Mouse (Mus musculus) thymus, adult 18-20 months (tissue): Measurements from ENCODE around the gene Olfr672.
"Not testable (repeated sequence)": the region's sequence is repeated elsewhere in the genome, so short reads cannot be mapped to it uniquely, and the experiment has no call there.

Experiments
- DNase-seq, 2 experiments: peaks; one replicate each; pipeline ENCODE4 v3.0.0; 2022; ENCODE audit warnings: mixed read lengths in 2 of 2

Gene Olfr672

GRCm38 (mm10) chr7:105001929-105002328 is at the start of gene Olfr672:
Gene Olfr672, minus strand, starts transcription at chr7:105002029.
- no peak for DNase-seq

GRCm38 (mm10) chr7:105033836-105034235 is 32.0 kb upstream of the Olfr672 start:
- DNase-seq: not testable (repeated sequence)

- no peak for DNase-seq
Measured at GRCm38 (mm10) chr7:105032398-105032797, 30.6 kb upstream of the Olfr672 start, which contains the start of gene Olfr676. Gene Olfr676, plus strand, starts transcription at chr7:105032698.

GRCm38 (mm10) chr7:105028360-105028759 is 26.5 kb upstream of the Olfr672 start, which contains the start of gene Olfr675:
Gene Olfr675, minus strand, starts transcription at chr7:105028460.
- DNase-seq: no peak

GRCm38 (mm10) chr7:105022530-105022929 is 20.7 kb upstream of the Olfr672 start:
- no peak for DNase-seq

GRCm38 (mm10) chr7:104979026-104979425 is 22.8 kb downstream of the Olfr672 start, which contains the start of gene Olfr671:
Gene Olfr671, minus strand, starts transcription at chr7:104979126.
- DNase-seq: no peak

GRCm38 (mm10) chr7:104972507-104972906 is 29.3 kb downstream of the Olfr672 start:
- not testable (repeated sequence) for DNase-seq

GRCm38 (mm10) chr7:104962520-104962919 is 39.3 kb downstream of the Olfr672 start, which contains the start of gene Olfr670:
Gene Olfr670, minus strand, starts transcription at chr7:104962620.
- DNase-seq: no peak

GRCm38 (mm10) chr7:104950234-104950633 is 51.6 kb downstream of the Olfr672 start:
- DNase-seq: not testable (repeated sequence)
